In the genomic region with DNA sequence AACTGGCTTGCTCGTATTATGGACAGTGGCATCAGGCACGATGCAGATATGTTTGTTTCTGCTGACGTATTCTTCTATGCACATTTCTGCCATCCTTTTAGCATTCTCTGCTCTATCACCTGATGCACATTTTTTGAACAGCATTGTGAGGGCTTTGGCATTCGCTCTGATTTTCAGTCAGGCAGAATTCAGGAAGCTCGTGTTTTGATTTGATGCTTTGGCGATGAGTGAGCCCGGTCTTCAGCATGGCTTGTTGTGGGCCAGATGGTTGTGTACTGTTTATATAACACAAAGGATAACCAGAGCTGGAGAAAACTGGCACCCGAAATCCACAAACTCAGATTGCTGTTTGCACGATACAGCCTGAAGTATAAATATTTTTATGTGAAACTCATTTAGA, we compare ENCODE assay signal across 21 mouse cellular contexts. TPM values are rescaled to one million over a fixed set of nuclear protein-coding genes. Genes with fewer than 3 reads are reported as not detected.
A peak's percentile ranks its signal among the peaks of the same experiment; 100 is the strongest.
DNase-seq lines count a peak whose midpoint lies in the region; ATAC-seq lines count a peak whose summit lies in the region.
"Had no signal": no experiment of that assay in that cellular context is flagged by ENCODE, and none has a peak within 500 bp of the region (broad histone marks: within the 10 kb centered on the region; RNA-seq: fewer than 3 reads in every experiment).

No protein-coding gene starts in this region.

- H3K4me2 ChIP-seq in hindbrain, embryonic 12.5 days (replicated peaks): no peak overlapping the region
- H3K4me2 ChIP-seq: lung, embryonic 15.5 days had no signal

- H3K9me3 ChIP-seq in hindbrain, embryonic 12.5 days (replicated peaks): no peaks in the 10 kb centered on the region
- H3K9me3 ChIP-seq: lung, embryonic 15.5 days; midbrain, embryonic 10.5 days had no signal

- 84% methylated on average over 9 of the region's 9 CpGs for WGBS in hindbrain, embryonic 12.5 days

- H3K27me3 ChIP-seq in hindbrain, embryonic 12.5 days: no peaks in the 10 kb centered on the region
- H3K27me3 ChIP-seq: lung, embryonic 15.5 days had no signal

- H3K4me1 ChIP-seq in hindbrain, embryonic 12.5 days: no peaks in the 10 kb centered on the region
- H3K4me1 ChIP-seq: lung, embryonic 15.5 days; midbrain, embryonic 10.5 days had no signal

- ATAC-seq in hindbrain, embryonic 12.5 days (ENCODE audit: low FRiP score): no peak
- ATAC-seq in megakaryocyte-erythroid progenitor cell, adult 5-6 weeks (replicated peaks; ENCODE audit: low FRiP score, low TSS enrichment, poor library complexity, severe bottlenecking): no peak
- ATAC-seq: hindbrain, embryonic 16.5 days; intestine, embryonic 16.5 days had no signal

- H3K27ac ChIP-seq in hindbrain, embryonic 12.5 days: no peak overlapping the region
- H3K27ac ChIP-seq: liver, embryonic 14.5 days; lung, embryonic 15.5 days; midbrain, embryonic 10.5 days had no signal

- no peak overlapping the region for H3K9ac ChIP-seq in hindbrain, embryonic 12.5 days
- H3K9ac ChIP-seq: liver, embryonic 14.5 days; lung, embryonic 15.5 days had no signal

- H3K4me3 ChIP-seq in hindbrain, embryonic 12.5 days: no peak overlapping the region
- H3K4me3 ChIP-seq: lung, embryonic 15.5 days; midbrain, embryonic 10.5 days had no signal

- no peaks in the 10 kb centered on the region for H3K36me3 ChIP-seq in hindbrain, embryonic 12.5 days
- H3K36me3 ChIP-seq: lung, embryonic 15.5 days; midbrain, embryonic 10.5 days had no signal

- peak; percentile 40 for DNase-seq in layer of hippocampus, adult 11-12 months (ENCODE audit: low spot score)
- no peak for DNase-seq in layer of hippocampus, postnatal 25 days (ENCODE audit: extremely low spot score in 1 of 2, low spot score in 1 of 2)
- DNase-seq in cerebellum, adult 11-12 months: peak; percentile 89
- peak; percentile 93 for DNase-seq in cerebellum, adult 9-10 months
- peak; percentile 33 to 40 for DNase-seq in layer of hippocampus, adult 8-10 months (ENCODE audit: low spot score in 2 of 2)
- DNase-seq in gastrocnemius, adult 8-10 months (ENCODE audit: low spot score in 2 of 2): no peak
- DNase-seq: adrenal gland, adult 2 months; gastrocnemius, postnatal 10 days; heart, adult 18-20 months; heart, postnatal 36 days; kidney, postnatal 4 days; lung, postnatal 4 days; spleen, adult 18-20 months had no signal

RNA-seq across cellular contexts. Expression of a gene that starts 39.1 kb away (rescaled TPM):
- 10 to 100 TPM; 61.8 to 70.1 TPM for total RNA-seq in layer of hippocampus, postnatal 25 days (2021)
- total RNA-seq in layer of hippocampus, adult 8-10 months (2022): 100 to 1,000 TPM in 2 of 4 experiments, 10 to 100 TPM in 2; 96.1 to 102 (median 98.4) TPM
- polyA plus RNA-seq in hindbrain, embryonic 12.5 days (2016; fragmentation: Nextera tagmentation; extraction: Ambion mirVana): 51.9 and 65.0 TPM in 2 replicates
- total RNA-seq in megakaryocyte-erythroid progenitor cell, adult 5-6 weeks (2014; fragmentation: Nextera tagmentation): not detected in 2 replicates
- not detected in 2 replicates for total RNA-seq in megakaryocyte-erythroid progenitor cell, adult 5-6 weeks (2017)
- 10 to 100 TPM; 40.1 to 55.7 (median 44.0) TPM for total RNA-seq in gastrocnemius, adult 8-10 months (2022)
- total RNA-seq: common myeloid progenitor, adult 5-6 weeks had no signal

Comparison
In these comparisons a context has a peak if more than half of its experiments do, and no peak if none do; other contexts are left out.
1. DNase-seq: peak in layer of hippocampus, adult 11-12 months (single experiment), cerebellum, adult 11-12 months (single experiment), cerebellum, adult 9-10 months (single experiment) and layer of hippocampus, adult 8-10 months (2 of 2); none in layer of hippocampus, postnatal 25 days (0 of 2) and gastrocnemius, adult 8-10 months (0 of 2).
2. RNA of a gene that starts 39.1 kb away (total RNA-seq): 96.1 to 102 TPM in layer of hippocampus, adult 8-10 months, 61.8 to 70.1 TPM in layer of hippocampus, postnatal 25 days and 40.1 to 55.7 TPM in gastrocnemius, adult 8-10 months; not detected in megakaryocyte-erythroid progenitor cell, adult 5-6 weeks; every median in the first group is over 10 times any median in the second.